Mouse (Mus musculus) ES-E14 (cell line): ENCODE data around the gene Il2ra.

Source experiments
- CHD2 ChIP-seq: IDR thresholded peaks from 2 replicates; pipeline ENCODE4 v1.6.1; 2014; ENCODE audit warnings: mild to moderate bottlenecking, low read depth, low read length, inconsistent platforms
- HCFC1 ChIP-seq: IDR thresholded peaks from 2 replicates; pipeline ENCODE4 v1.6.1; 2012; ENCODE audit warnings: low read length, inconsistent platforms, borderline replicate concordance; ENCODE audit not compliant: insufficient read depth
- MAFK ChIP-seq: IDR thresholded peaks from 2 replicates; pipeline ENCODE4 v1.6.1; 2014; ENCODE audit warnings: mild to moderate bottlenecking, low read depth, low read length, inconsistent platforms; ENCODE audit not compliant: insufficient read depth
- ZC3H11A ChIP-seq: IDR thresholded peaks from 2 replicates; pipeline ENCODE4 v1.6.1; 2012; ENCODE audit warnings: low read depth, mild to moderate bottlenecking, inconsistent platforms, low read length, borderline replicate concordance
- ZNF384 ChIP-seq: IDR thresholded peaks from 2 replicates; pipeline ENCODE4 v1.6.1; 2012; ENCODE audit warnings: low read depth, low read length, inconsistent platforms

DNA sequence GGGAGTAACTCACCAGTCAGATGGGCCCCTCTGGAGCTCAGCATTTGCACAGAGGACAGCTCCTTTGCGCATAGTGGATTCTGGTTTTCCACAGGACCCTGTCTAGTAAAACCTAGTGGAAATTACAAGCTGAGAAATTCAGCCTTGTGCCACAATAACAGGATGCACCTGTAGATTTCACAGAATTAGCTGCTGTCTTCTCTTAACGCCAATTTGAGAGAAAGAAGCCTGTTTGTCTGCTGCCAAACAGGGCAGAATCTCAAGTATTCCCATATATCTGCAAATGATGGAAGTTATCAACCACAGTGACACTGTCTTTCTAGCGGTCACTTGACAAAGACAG, 6.5 kb upstream of the Il2ra start:
- no peak for TF ChIP-seq CHD2
- no peak for TF ChIP-seq MAFK
- no peak for TF ChIP-seq HCFC1
- TF ChIP-seq ZC3H11A: no peak
- TF ChIP-seq ZNF384: no peak
